Mouse (Mus musculus) liver, embryonic 14.5 days (tissue): ENCODE data around the gene Islr. TPM values are rescaled to one million over a fixed set of nuclear protein-coding genes. Genes with fewer than 3 reads are reported as not detected.

Experiments
- ATAC-seq: fragments of 200-750 bp; cut with Nextera tagmentation; 2 replicates; pipeline ENCODE4 v1.8.0; 2017; ENCODE audit warnings: moderate number of reproducible peaks, mild to moderate bottlenecking, moderate library complexity; ENCODE audit not compliant: insufficient read depth
- DNase-seq, 3 experiments: peaks; one replicate each; pipeline ENCODE4 v3.0.0-alpha.2; 2012 to 2013; ENCODE audit warnings: low read depth in 3 of 3, low spot score in 3 of 3
- H3K27ac ChIP-seq: fragments of 300-500 bp; sonication (generic); 2 replicates; pipeline ENCODE4 v1.5.1; 2014; ENCODE audit warnings: moderate library complexity, mild to moderate bottlenecking, control low read depth, inconsistent platforms
- H3K27me3 ChIP-seq: fragments of 300-500 bp; sonication (generic); 2 replicates; pipeline ENCODE4 v1.6.1; 2014; ENCODE audit warnings: mild to moderate bottlenecking, low read length, moderate library complexity; ENCODE audit not compliant: control insufficient read depth, insufficient read depth
- H3K36me3 ChIP-seq: fragments of 300-500 bp; sonication (generic); replicated peaks from 2 replicates; pipeline ENCODE4 v1.6.1; 2014; ENCODE audit warnings: low read depth; ENCODE audit not compliant: control insufficient read depth, insufficient read depth
- H3K4me1 ChIP-seq, 2 experiments: fragments of 200-500 bp in 1 of 2; fragments of 300-500 bp in 1 of 2; sonication (generic) in 1 of 2; replicated peaks; 2 replicates each; pipeline ENCODE4 v1.6.1; 2012 to 2014; ENCODE audit warnings: antibody characterized with exemption in 1 of 2, inconsistent platforms in 1 of 2, low read length in 1 of 2; ENCODE audit not compliant: control insufficient read depth in 2 of 2, insufficient read depth in 2 of 2
- H3K4me2 ChIP-seq: fragments of 300-500 bp; sonication (generic); 2 replicates; pipeline ENCODE4 v1.6.1; 2014; ENCODE audit warnings: low read depth, mild to moderate bottlenecking, control low read depth, moderate library complexity
- H3K4me3 ChIP-seq, 2 experiments: fragments of 200-500 bp in 1 of 2; fragments of 300-500 bp in 1 of 2; sonication (generic) in 1 of 2; 2 replicates each; pipeline ENCODE4 v1.5.1; 2012 to 2014; ENCODE audit warnings: low read depth in 2 of 2, low read length in 2 of 2, mild to moderate bottlenecking in 2 of 2, control low read depth in 1 of 2, inconsistent platforms in 1 of 2, moderate library complexity in 1 of 2; ENCODE audit not compliant: insufficient read depth in 1 of 2
- H3K9ac ChIP-seq: fragments of 300-500 bp; sonication (generic); replicated peaks from 2 replicates; pipeline ENCODE4 v1.6.1; 2014; ENCODE audit warnings: mild to moderate bottlenecking, control low read depth, moderate library complexity
- H3K9me3 ChIP-seq: fragments of 300-500 bp; sonication (generic); 2 replicates; pipeline ENCODE4 v1.6.1; 2016; ENCODE audit warnings: low read length, mixed read lengths; ENCODE audit not compliant: control insufficient read depth
- CTCF ChIP-seq: IDR thresholded peaks from 2 replicates; pipeline ENCODE4 v1.5.1; 2016; ENCODE audit warnings: antibody characterized with exemption, low read depth, control low read depth
- EP300 ChIP-seq: IDR thresholded peaks from 2 replicates; pipeline ENCODE4 v1.6.1; 2016; ENCODE audit warnings: antibody characterized with exemption, low read depth
- WGBS: fragments of 180-500 bp; shearing (Covaris S2); extraction: QIAGEN DNeasy Blood & Tissue Kit; methylation state at CpG from one replicate; pipeline ENCODE4 v1.1.7; 2014; ENCODE audit not compliant: insufficient replicate concordance; 5-methylcytosine and 5-hydroxymethylcytosine counted together
- polyA plus RNA-seq, 2 experiments: library from polyadenylated mRNA; depleted of rRNA in 1 of 2; stranded (reverse) in 1 of 2; unstranded in 1 of 2; fragments of >200 nt; fragmentation: Nextera tagmentation in 1 of 2; extraction: Ambion mirVana in 1 of 2; gene quantifications; 2 replicates each; pipeline versions ENCODE4 v1.2.1 to v1.2.3; 2012 to 2014

Islr gene
- polyA plus RNA-seq, 2 experiments = 1.1 to 3.6 TPM

DNA sequence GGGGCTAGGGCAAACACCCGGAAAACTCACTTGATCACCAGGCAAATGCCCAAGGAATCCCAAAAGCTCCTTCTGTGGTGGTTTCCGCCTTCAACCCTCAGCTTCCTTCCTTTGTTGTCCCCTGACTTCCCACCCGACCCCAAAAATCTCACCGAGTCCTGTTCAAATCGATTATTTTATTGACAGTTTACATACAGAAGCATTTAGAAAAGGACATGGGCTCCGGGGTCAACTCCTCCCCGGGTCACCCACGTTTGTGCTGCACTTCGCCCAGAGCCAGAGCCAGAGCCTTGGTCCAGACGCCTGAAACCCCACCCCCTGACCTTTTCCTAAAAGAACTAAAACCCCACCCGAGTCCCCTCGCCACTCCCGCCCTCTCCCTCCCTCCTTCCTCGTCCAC, 8.0 kb downstream of the Islr start:
- no peak overlapping the region for H3K4me3 ChIP-seq
- H3K9me3 ChIP-seq = no peaks in the 10 kb centered on the region
- H3K9ac ChIP-seq = no peak overlapping the region
- 3% methylated on average over 14 of the region's 14 CpGs for WGBS
- no peaks in the 10 kb centered on the region for H3K4me1 ChIP-seq
- H3K36me3 ChIP-seq = no peaks in the 10 kb centered on the region
- H3K27ac ChIP-seq = no peak overlapping the region
- TF ChIP-seq EP300 (no peak), CTCF (no peak)
- DNase-seq (no peak), ATAC-seq (no peak)
- H3K4me2 ChIP-seq = no peak overlapping the region
- H3K27me3 ChIP-seq = peaks cover 63% of the 10 kb centered on the region

DNA sequence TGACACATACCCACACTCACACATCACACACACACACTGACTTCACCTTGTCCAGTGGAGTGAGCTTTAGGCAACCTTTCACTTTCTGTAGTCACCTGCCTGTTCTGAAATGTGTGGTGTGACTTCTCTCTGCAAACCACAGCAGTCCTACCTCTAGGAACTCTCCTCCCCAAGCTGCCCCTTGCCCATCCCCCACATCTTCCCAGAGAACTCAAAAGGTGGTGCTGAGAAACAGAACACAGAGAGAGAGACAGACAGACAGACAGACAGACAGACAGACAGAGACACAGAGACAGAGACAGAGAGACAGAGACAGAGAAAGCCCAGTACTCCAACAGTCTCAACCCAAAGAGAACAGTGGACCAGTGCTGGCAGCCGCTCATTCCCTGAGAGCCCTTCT, 8.4 kb downstream of the Islr start:
- peaks cover 58% of the 10 kb centered on the region for H3K27me3 ChIP-seq
- 0% methylated on average over 1 of the region's 1 CpGs for WGBS
- ATAC-seq (no peak), DNase-seq (no peak)
- H3K9ac ChIP-seq = no peak overlapping the region
- no peak overlapping the region for H3K27ac ChIP-seq
- no peak overlapping the region for H3K4me2 ChIP-seq
- no peaks in the 10 kb centered on the region for H3K36me3 ChIP-seq
- H3K4me1 ChIP-seq = no peaks in the 10 kb centered on the region
- no peak overlapping the region for H3K4me3 ChIP-seq
- H3K9me3 ChIP-seq = no peaks in the 10 kb centered on the region
- no peak for TF ChIP-seq CTCF
- TF ChIP-seq EP300 = no peak

DNA sequence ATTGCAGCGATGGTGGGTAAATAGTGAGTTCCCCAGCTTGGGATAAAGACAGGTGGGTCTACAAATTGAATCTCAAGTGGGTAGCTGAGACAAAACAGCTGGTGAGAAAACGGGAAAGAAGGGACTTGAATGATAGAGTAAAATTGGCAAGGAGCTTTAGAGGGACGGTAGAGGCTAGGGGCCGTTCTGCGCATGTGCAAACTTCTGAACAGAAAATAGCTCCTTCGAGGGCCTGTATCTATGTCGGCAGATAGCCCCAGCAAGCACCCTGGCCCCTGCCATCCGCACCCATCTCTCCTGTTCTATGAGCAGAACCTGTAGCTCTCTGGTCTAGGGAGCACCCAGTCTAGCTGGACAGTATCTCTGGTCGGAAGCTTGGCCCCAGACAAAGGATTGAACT, 9.9 kb downstream of the Islr start:
- H3K27ac ChIP-seq = no peak overlapping the region
- no peak overlapping the region for H3K4me2 ChIP-seq
- WGBS = 50% methylated on average over 9 of the region's 9 CpGs
- TF ChIP-seq CTCF (no peak), EP300 (no peak)
- DNase-seq = no peak
- no peak overlapping the region for H3K9ac ChIP-seq
- H3K27me3 ChIP-seq = peaks cover 44% of the 10 kb centered on the region
- ATAC-seq = no peak
- H3K4me3 ChIP-seq = no peak overlapping the region
- no peaks in the 10 kb centered on the region for H3K9me3 ChIP-seq
- H3K36me3 ChIP-seq = no peaks in the 10 kb centered on the region
- H3K4me1 ChIP-seq = no peaks in the 10 kb centered on the region

DNA sequence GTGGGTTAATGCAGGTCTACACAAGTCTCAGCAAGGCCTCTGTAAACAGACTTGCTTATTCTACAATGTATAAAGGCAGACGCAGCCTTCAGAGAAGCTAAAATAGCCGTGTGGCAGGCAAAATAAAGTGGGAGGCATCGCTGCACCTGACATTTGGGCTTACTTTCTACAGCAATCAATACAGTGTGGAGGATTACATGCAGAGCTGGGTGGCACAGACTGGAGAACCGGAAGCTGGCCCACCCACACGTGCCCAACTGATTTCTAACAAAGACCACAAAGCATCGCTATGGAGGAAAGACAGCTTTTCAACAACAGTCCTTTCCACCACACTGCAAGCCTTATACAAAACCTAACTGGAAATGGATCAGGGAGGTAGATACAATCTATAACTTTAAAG, 19.6 kb downstream of the Islr start:
- Histone ChIP-seq H3K27me3 (no peaks in the 10 kb centered on the region), H3K4me2 (no peak overlapping the region), H3K4me1 (no peaks in the 10 kb centered on the region), H3K4me3 (no peak overlapping the region), H3K9me3 (no peaks in the 10 kb centered on the region), H3K36me3 (no peaks in the 10 kb centered on the region), H3K9ac (no peak overlapping the region), H3K27ac (no peak overlapping the region)
- DNase-seq (no peak), ATAC-seq (no peak)
- no peak for TF ChIP-seq CTCF
- WGBS = 63% methylated on average over 6 of the region's 6 CpGs

DNA sequence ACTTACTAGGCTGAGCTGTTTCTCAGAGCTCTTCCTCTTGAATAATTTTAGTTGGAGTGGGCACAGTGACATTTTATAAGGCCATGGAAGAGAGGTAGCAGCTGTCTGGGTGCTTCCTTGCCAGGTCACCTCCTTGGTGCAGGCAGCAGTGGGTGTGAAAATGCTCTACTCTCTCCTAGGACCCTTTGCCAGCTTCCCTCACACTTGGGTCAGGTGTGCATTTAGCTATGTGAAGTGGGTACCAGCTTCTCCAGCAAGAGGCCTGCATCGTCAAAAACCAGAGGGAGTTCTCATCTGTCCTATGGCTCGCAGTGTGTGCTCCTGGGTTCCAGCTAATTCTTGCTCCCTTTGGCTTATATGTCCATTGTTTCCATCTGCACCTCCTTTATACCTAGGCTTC, 24.7 kb downstream of the Islr start:
- Histone ChIP-seq H3K9me3 (no peaks in the 10 kb centered on the region), H3K27me3 (no peaks in the 10 kb centered on the region), H3K9ac (no peak overlapping the region), H3K27ac (no peak overlapping the region), H3K4me1 (no peaks in the 10 kb centered on the region), H3K4me3 (no peak overlapping the region), H3K4me2 (no peak overlapping the region), H3K36me3 (no peaks in the 10 kb centered on the region)
- DNase-seq (no peak), ATAC-seq (no peak)
- WGBS = 75% methylated on average over 2 of the region's 2 CpGs
- TF ChIP-seq CTCF (no peak), EP300 (no peak)

DNA sequence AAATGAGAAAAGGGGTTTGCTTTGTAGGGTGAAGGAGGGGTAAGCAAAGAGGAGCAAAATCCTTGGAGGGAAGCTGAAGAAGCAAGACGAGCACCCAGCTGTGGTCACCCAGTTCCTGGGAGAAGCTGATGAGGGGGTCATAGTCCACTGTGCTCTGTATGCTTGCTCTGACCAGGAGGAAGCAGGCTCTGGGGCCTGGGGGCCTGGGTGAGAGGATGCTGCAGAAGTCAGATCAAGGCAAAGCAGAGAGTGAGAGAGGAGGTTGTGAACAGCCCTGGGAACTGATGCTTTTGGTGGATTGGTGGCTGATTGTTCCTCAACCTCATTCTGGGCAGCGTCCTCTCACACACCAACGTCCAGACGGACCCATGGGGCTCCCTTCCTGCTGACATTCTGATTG, 26.9 kb downstream of the Islr start:
- TF ChIP-seq EP300 (no peak), CTCF (no peak)
- no peaks in the 10 kb centered on the region for H3K27me3 ChIP-seq
- DNase-seq (no peak), ATAC-seq (no peak)
- H3K9me3 ChIP-seq = no peaks in the 10 kb centered on the region
- H3K27ac ChIP-seq = no peak overlapping the region
- H3K4me1 ChIP-seq = no peaks in the 10 kb centered on the region
- H3K9ac ChIP-seq = no peak overlapping the region
- 48% methylated on average over 4 of the region's 4 CpGs for WGBS
- H3K4me3 ChIP-seq = no peak overlapping the region
- H3K36me3 ChIP-seq = no peaks in the 10 kb centered on the region
- H3K4me2 ChIP-seq = no peak overlapping the region
